ENCODE assay signal across 30 mouse cellular contexts in genomic region chr5:121367255-121367654, GRCm38 (mm10). TPM values are rescaled to one million over a fixed set of nuclear protein-coding genes. Genes with fewer than 3 reads are reported as not detected.
DNase-seq lines count a peak whose midpoint lies in the region; ATAC-seq and TF ChIP-seq lines count a peak whose summit lies in the region.
"Had no signal": no experiment of that assay in that cellular context is flagged by ENCODE, and none has a peak within 500 bp of the region (broad histone marks: within the 10 kb centered on the region; RNA-seq: fewer than 3 reads in every experiment).

No protein-coding gene starts in this region.

- H3K9ac ChIP-seq in embryonic facial prominence, embryonic 11.5 days (replicated peaks; ENCODE audit: low read length) = no peak overlapping the region
- H3K9ac ChIP-seq in kidney, embryonic 15.5 days = no peak overlapping the region
- H3K9ac ChIP-seq in kidney, embryonic 16.5 days (replicated peaks; ENCODE audit: low read length) = no peak overlapping the region
- H3K9ac ChIP-seq in lung, embryonic 15.5 days = no peak overlapping the region
- no peak overlapping the region for H3K9ac ChIP-seq in midbrain, embryonic 11.5 days (ENCODE audit: low read length)
- H3K9ac ChIP-seq in midbrain, embryonic 15.5 days = no peak overlapping the region
- H3K9ac ChIP-seq: embryonic facial prominence, embryonic 12.5 days; embryonic facial prominence, embryonic 15.5 days; forebrain, postnatal 0 days; hindbrain, embryonic 12.5 days; hindbrain, embryonic 15.5 days had no signal

- TF ChIP-seq CTCF in lung, adult 2 months (IDR thresholded peaks at IDR 0.05; ENCODE audit: insufficient read depth, low read length) = no peak

- TF ChIP-seq POLR2A in lung, adult 2 months (IDR thresholded peaks at IDR 0.05; ENCODE audit: borderline replicate concordance, extremely low read depth, low read depth, low read length) = no peak

- H3K4me1 ChIP-seq in embryonic facial prominence, embryonic 11.5 days (ENCODE audit: control insufficient read depth, insufficient read depth, low read length) = no peaks in the 10 kb centered on the region
- no peaks in the 10 kb centered on the region for H3K4me1 ChIP-seq in embryonic facial prominence, embryonic 10.5 days
- no peaks in the 10 kb centered on the region for H3K4me1 ChIP-seq in kidney, embryonic 15.5 days
- no peaks in the 10 kb centered on the region for H3K4me1 ChIP-seq in kidney, embryonic 16.5 days (ENCODE audit: insufficient read depth, low read length)
- 0 out of 2 replicates have a peak, but pooled peaks cover 7% of the 10 kb centered on the region for H3K4me1 ChIP-seq in lung, embryonic 15.5 days
- H3K4me1 ChIP-seq in lung, adult 2 months (ENCODE audit: control insufficient read depth, insufficient read depth, low read length) = no peaks in the 10 kb centered on the region
- H3K4me1 ChIP-seq in midbrain, embryonic 11.5 days (ENCODE audit: control insufficient read depth, insufficient read depth, low read length) = no peaks in the 10 kb centered on the region
- no peaks in the 10 kb centered on the region for H3K4me1 ChIP-seq in midbrain, embryonic 15.5 days
- H3K4me1 ChIP-seq: embryonic facial prominence, embryonic 12.5 days; embryonic facial prominence, embryonic 15.5 days; hindbrain, embryonic 12.5 days; hindbrain, embryonic 15.5 days had no signal

- 0 out of 2 replicates have a peak, but pooled peaks have one; percentile 16 for ATAC-seq in embryonic facial prominence, embryonic 11.5 days (replicated peaks; ENCODE audit: insufficient number of reproducible peaks, low FRiP score, low TSS enrichment, low read depth)
- ATAC-seq in kidney, embryonic 15.5 days (replicated peaks; ENCODE audit: low FRiP score) = 0 out of 2 replicates have a peak, but pooled peaks have one; percentile 15
- no peak for ATAC-seq in kidney, embryonic 16.5 days (ENCODE audit: low FRiP score, low TSS enrichment)
- 0 out of 2 replicates have a peak, but pooled peaks have one; percentile 20 for ATAC-seq in lung, embryonic 15.5 days (ENCODE audit: borderline replicate concordance, extremely low read depth, low FRiP score, low TSS enrichment)
- no peak for ATAC-seq in midbrain, embryonic 11.5 days (ENCODE audit: low FRiP score)
- ATAC-seq in midbrain, embryonic 15.5 days (replicated peaks) = no peak
- ATAC-seq: forebrain, embryonic 14.5 days; forebrain, postnatal 0 days; Patski had no signal

- DNase-seq in embryonic facial prominence, embryonic 11.5 days (ENCODE audit: low spot score) = no peak
- no peak for DNase-seq in embryonic facial prominence, embryonic 10.5 days (ENCODE audit: low spot score)
- DNase-seq in lung, adult 2 months = no peak
- peak; percentile 44 for DNase-seq in midbrain, embryonic 11.5 days (ENCODE audit: low spot score, missing footprints)
- DNase-seq: adrenal gland, postnatal 10 days; adrenal gland, postnatal 36 days; B cell, adult 2 months; cerebellum, adult 18-20 months; cerebellum, postnatal 10 days; cerebellum, postnatal 36 days; embryo, embryonic 11 days; forebrain, postnatal 0 days; gastrocnemius, adult 2 months; gastrocnemius, postnatal 14 days; heart, adult 11 months; heart, postnatal 10 days; heart, postnatal 4 days had no signal

- H3K27me3 ChIP-seq in embryonic facial prominence, embryonic 11.5 days (ENCODE audit: control insufficient read depth, insufficient read depth, low read length) = no peaks in the 10 kb centered on the region
- no peaks in the 10 kb centered on the region for H3K27me3 ChIP-seq in embryonic facial prominence, embryonic 10.5 days (replicated peaks; ENCODE audit: low read depth, poor library complexity, severe bottlenecking)
- no peaks in the 10 kb centered on the region for H3K27me3 ChIP-seq in kidney, embryonic 15.5 days
- H3K27me3 ChIP-seq in kidney, embryonic 16.5 days (ENCODE audit: insufficient read depth, low read length) = no peaks in the 10 kb centered on the region
- no peaks in the 10 kb centered on the region for H3K27me3 ChIP-seq in lung, embryonic 15.5 days
- H3K27me3 ChIP-seq in midbrain, embryonic 11.5 days (ENCODE audit: control insufficient read depth, insufficient read depth, low read length) = no peaks in the 10 kb centered on the region
- H3K27me3 ChIP-seq in midbrain, embryonic 15.5 days (replicated peaks) = no peaks in the 10 kb centered on the region
- H3K27me3 ChIP-seq: CH12.LX; embryonic facial prominence, embryonic 12.5 days; embryonic facial prominence, embryonic 15.5 days; hindbrain, embryonic 12.5 days; hindbrain, embryonic 15.5 days; Patski had no signal

- no peak overlapping the region for H3K4me2 ChIP-seq in embryonic facial prominence, embryonic 11.5 days (ENCODE audit: low read depth, low read length)
- no peak overlapping the region for H3K4me2 ChIP-seq in kidney, embryonic 15.5 days
- H3K4me2 ChIP-seq in kidney, embryonic 16.5 days (replicated peaks; ENCODE audit: low read depth, low read length) = no peak overlapping the region
- H3K4me2 ChIP-seq in lung, embryonic 15.5 days = no peak overlapping the region
- no peak overlapping the region for H3K4me2 ChIP-seq in midbrain, embryonic 11.5 days
- H3K4me2 ChIP-seq in midbrain, embryonic 15.5 days = no peak overlapping the region
- H3K4me2 ChIP-seq: embryonic facial prominence, embryonic 12.5 days; embryonic facial prominence, embryonic 15.5 days; heart, embryonic 11.5 days; hindbrain, embryonic 12.5 days; hindbrain, embryonic 15.5 days had no signal

- H3K36me3 ChIP-seq in embryonic facial prominence, embryonic 11.5 days (replicated peaks; ENCODE audit: control insufficient read depth, insufficient read depth, low read depth, low read length) = peaks cover 4% of the 10 kb centered on the region
- H3K36me3 ChIP-seq in embryonic facial prominence, embryonic 10.5 days (replicated peaks) = peaks cover 97% of the 10 kb centered on the region
- H3K36me3 ChIP-seq in kidney, embryonic 15.5 days = peaks cover 92% of the 10 kb centered on the region
- peaks cover 48% of the 10 kb centered on the region for H3K36me3 ChIP-seq in kidney, embryonic 16.5 days (ENCODE audit: insufficient read depth, low read length)
- peaks cover 56% of the 10 kb centered on the region for H3K36me3 ChIP-seq in lung, embryonic 15.5 days
- peaks cover 18% of the 10 kb centered on the region for H3K36me3 ChIP-seq in midbrain, embryonic 11.5 days (ENCODE audit: control insufficient read depth, insufficient read depth, low read length)
- peaks cover 63% of the 10 kb centered on the region for H3K36me3 ChIP-seq in midbrain, embryonic 15.5 days (replicated peaks)

- H3K4me3 ChIP-seq in embryonic facial prominence, embryonic 11.5 days (ENCODE audit: low read depth, low read length) = no peak overlapping the region
- no peak overlapping the region for H3K4me3 ChIP-seq in embryonic facial prominence, embryonic 10.5 days
- H3K4me3 ChIP-seq in kidney, embryonic 15.5 days (replicated peaks) = no peak overlapping the region
- H3K4me3 ChIP-seq in kidney, embryonic 16.5 days (ENCODE audit: low read length) = no peak overlapping the region
- H3K4me3 ChIP-seq in lung, embryonic 15.5 days = no peak overlapping the region
- H3K4me3 ChIP-seq in lung, adult 2 months (replicated peaks; ENCODE audit: extremely low read depth, low read depth, low read length) = no peak overlapping the region
- H3K4me3 ChIP-seq in midbrain, embryonic 11.5 days (ENCODE audit: low read depth, low read length) = no peak overlapping the region
- H3K4me3 ChIP-seq in midbrain, embryonic 15.5 days = no peak overlapping the region
- H3K4me3 ChIP-seq: embryonic facial prominence, embryonic 12.5 days; embryonic facial prominence, embryonic 15.5 days; gastrocnemius, adult 2 months; hindbrain, embryonic 12.5 days; hindbrain, embryonic 15.5 days had no signal

- 89% methylated on average over 4 of the region's 4 CpGs for WGBS in embryonic facial prominence, embryonic 11.5 days
- 88% methylated on average over 4 of the region's 4 CpGs for WGBS in embryonic facial prominence, embryonic 10.5 days
- 74% methylated on average over 4 of the region's 4 CpGs for WGBS in kidney, embryonic 15.5 days
- WGBS in kidney, embryonic 16.5 days = 82% methylated on average over 4 of the region's 4 CpGs
- 88% methylated on average over 4 of the region's 4 CpGs for WGBS in lung, embryonic 15.5 days
- 79% methylated on average over 4 of the region's 4 CpGs for WGBS in lung, adult 2 months
- 85% methylated on average over 4 of the region's 4 CpGs for WGBS in midbrain, embryonic 11.5 days
- 86% methylated on average over 4 of the region's 4 CpGs for WGBS in midbrain, embryonic 15.5 days

- H3K27ac ChIP-seq in embryonic facial prominence, embryonic 11.5 days (replicated peaks; ENCODE audit: low read depth, low read length) = no peak overlapping the region
- H3K27ac ChIP-seq in embryonic facial prominence, embryonic 10.5 days (replicated peaks) = no peak overlapping the region
- H3K27ac ChIP-seq in kidney, embryonic 15.5 days = no peak overlapping the region
- no peak overlapping the region for H3K27ac ChIP-seq in kidney, embryonic 16.5 days (ENCODE audit: low read length)
- H3K27ac ChIP-seq in lung, embryonic 15.5 days = no peak overlapping the region
- H3K27ac ChIP-seq in midbrain, embryonic 11.5 days (ENCODE audit: low read depth, low read length) = no peak overlapping the region
- H3K27ac ChIP-seq in midbrain, embryonic 15.5 days = no peak overlapping the region
- H3K27ac ChIP-seq: embryonic facial prominence, embryonic 12.5 days; embryonic facial prominence, embryonic 15.5 days; gastrocnemius, adult 2 months; hindbrain, embryonic 12.5 days; hindbrain, embryonic 15.5 days had no signal

- H3K9me3 ChIP-seq in embryonic facial prominence, embryonic 11.5 days (replicated peaks; ENCODE audit: control insufficient read depth, low read length) = no peaks in the 10 kb centered on the region
- H3K9me3 ChIP-seq in embryonic facial prominence, embryonic 10.5 days = no peaks in the 10 kb centered on the region
- H3K9me3 ChIP-seq in kidney, embryonic 15.5 days (replicated peaks) = no peaks in the 10 kb centered on the region
- no peaks in the 10 kb centered on the region for H3K9me3 ChIP-seq in kidney, embryonic 16.5 days (ENCODE audit: low read length)
- no peaks in the 10 kb centered on the region for H3K9me3 ChIP-seq in lung, embryonic 15.5 days
- H3K9me3 ChIP-seq in midbrain, embryonic 11.5 days (ENCODE audit: control insufficient read depth, low read length) = no peaks in the 10 kb centered on the region
- H3K9me3 ChIP-seq in midbrain, embryonic 15.5 days = no peaks in the 10 kb centered on the region
- H3K9me3 ChIP-seq: embryonic facial prominence, embryonic 12.5 days; embryonic facial prominence, embryonic 15.5 days; G1E; hindbrain, embryonic 12.5 days; hindbrain, embryonic 15.5 days had no signal

RNA-seq across cellular contexts. Expression of gene Trafd1, which starts 18.2 kb away (rescaled TPM):
- 62.1 and 69.5 TPM in 2 replicates for polyA plus RNA-seq in embryonic facial prominence, embryonic 11.5 days (2014; fragmentation: Nextera tagmentation; extraction: Ambion mirVana)
- polyA plus RNA-seq in embryonic facial prominence, embryonic 10.5 days (2016; fragmentation: Nextera tagmentation; extraction: Ambion mirVana) = 74.1 and 74.8 TPM in 2 replicates
- polyA plus RNA-seq in kidney, embryonic 15.5 days (2015; fragmentation: Nextera tagmentation; extraction: Ambion mirVana) = 51.2 and 55.6 TPM in 2 replicates
- polyA plus RNA-seq in kidney, embryonic 16.5 days (2015; fragmentation: Nextera tagmentation; extraction: Ambion mirVana) = 60.6 and 67.1 TPM in 2 replicates
- polyA plus RNA-seq in lung, embryonic 15.5 days (2015; fragmentation: Nextera tagmentation; extraction: Ambion mirVana) = 75.3 and 77.6 TPM in 2 replicates
- polyA plus RNA-seq in lung, adult 2 months (2012; rRNA removed) = 83.8 and 108 TPM in 2 replicates
- 84.0 and 87.5 TPM in 2 replicates for polyA plus RNA-seq in midbrain, embryonic 11.5 days (2014; fragmentation: Nextera tagmentation; extraction: Ambion mirVana)
- 144 and 150 TPM in 2 replicates for polyA plus RNA-seq in midbrain, embryonic 15.5 days (2015; fragmentation: Nextera tagmentation; extraction: Ambion mirVana)

RNA-seq across cellular contexts. Expression of gene Naa25, which starts 30.5 kb away (rescaled TPM):
- 47.8 and 51.8 TPM in 2 replicates for polyA plus RNA-seq in embryonic facial prominence, embryonic 11.5 days (2014; fragmentation: Nextera tagmentation; extraction: Ambion mirVana)
- polyA plus RNA-seq in embryonic facial prominence, embryonic 10.5 days (2016; fragmentation: Nextera tagmentation; extraction: Ambion mirVana) = 49.4 and 53.7 TPM in 2 replicates
- polyA plus RNA-seq in kidney, embryonic 15.5 days (2015; fragmentation: Nextera tagmentation; extraction: Ambion mirVana) = 43.7 and 44.5 TPM in 2 replicates
- polyA plus RNA-seq in kidney, embryonic 16.5 days (2015; fragmentation: Nextera tagmentation; extraction: Ambion mirVana) = 46.5 and 47.5 TPM in 2 replicates
- polyA plus RNA-seq in lung, embryonic 15.5 days (2015; fragmentation: Nextera tagmentation; extraction: Ambion mirVana) = 38.0 and 39.4 TPM in 2 replicates
- 6.2 and 10.0 TPM in 2 replicates for polyA plus RNA-seq in lung, adult 2 months (2012; rRNA removed)
- polyA plus RNA-seq in midbrain, embryonic 11.5 days (2014; fragmentation: Nextera tagmentation; extraction: Ambion mirVana) = 46.9 and 51.7 TPM in 2 replicates
- polyA plus RNA-seq in midbrain, embryonic 15.5 days (2015; fragmentation: Nextera tagmentation; extraction: Ambion mirVana) = 53.2 and 56.6 TPM in 2 replicates

Comparison
In these comparisons a context has a peak if more than half of its experiments do, and no peak if none do; other contexts are left out.
1. ATAC-seq: peak in embryonic facial prominence, embryonic 11.5 days (single experiment), kidney, embryonic 15.5 days (single experiment) and lung, embryonic 15.5 days (single experiment); none in kidney, embryonic 16.5 days (single experiment), midbrain, embryonic 11.5 days (single experiment) and midbrain, embryonic 15.5 days (single experiment).